Mouse (Mus musculus) spleen, embryonic (tissue): ENCODE results near the gene Enkd1.

Experiments used
- CTCF ChIA-PET: fragments of 350-600 bp; sonication (Branson Sonifier 250); formaldehyde crosslinking; loops from one replicate; lab custom pipeline; 2022; lab: Charles Lee

The Enkd1 gene

GRCm38 (mm10) chr8:105707498-105708403 lies at the start of gene Enkd1, which contains the start of gene 4933405L10Rik:
Gene Enkd1, minus strand, starts transcription at chr8:105708210.
Gene 4933405L10Rik, plus strand, starts transcription at chr8:105707655.
- CTCF ChIA-PET, result interaction anchor here (0.7 kb wide), 1 partner anchor 30 kb away, joined by 3 read pairs; no protein-coding TSS in a partner anchor

GRCm38 (mm10) chr8:105754688-105755087 lies 46.7 kb upstream of the Enkd1 start:
- CTCF ChIA-PET, result no interaction called here

- CTCF ChIA-PET, result no interaction called here
Measured at GRCm38 (mm10) chr8:105753916-105754315, 45.9 kb upstream of the Enkd1 start.

- CTCF ChIA-PET, result no interaction called here
Measured at GRCm38 (mm10) chr8:105750606-105751005, 42.6 kb upstream of the Enkd1 start.

GRCm38 (mm10) chr8:105743301-105743700 lies 35.3 kb upstream of the Enkd1 start:
- CTCF ChIA-PET, result no interaction called here

GRCm38 (mm10) chr8:105739216-105739615 lies 31.2 kb upstream of the Enkd1 start:
- CTCF ChIA-PET, result no interaction called here

- CTCF ChIA-PET, result interaction anchor here (0.5 kb wide), 1 partner anchor 35 kb away, joined by 3 read pairs; no protein-coding TSS in a partner anchor
Measured at GRCm38 (mm10) chr8:105732186-105732585, 24.2 kb upstream of the Enkd1 start.

- CTCF ChIA-PET, result no interaction called here
Measured at GRCm38 (mm10) chr8:105727397-105728124, 19.6 kb upstream of the Enkd1 start.

- CTCF ChIA-PET, result no interaction called here
Measured at GRCm38 (mm10) chr8:105725726-105726125, 17.7 kb upstream of the Enkd1 start.

- CTCF ChIA-PET, result no interaction called here
Measured at GRCm38 (mm10) chr8:105722861-105723260, 14.9 kb upstream of the Enkd1 start.

- CTCF ChIA-PET, result no interaction called here
Measured at GRCm38 (mm10) chr8:105719637-105720036, 11.6 kb upstream of the Enkd1 start.

- CTCF ChIA-PET, result no interaction called here
Measured at GRCm38 (mm10) chr8:105716302-105716945, 8.4 kb upstream of the Enkd1 start.

GRCm38 (mm10) chr8:105715042-105715441 lies 7.0 kb upstream of the Enkd1 start:
- CTCF ChIA-PET, result interaction anchor here (0.6 to 0.7 kb wide), 2 partner anchors 101 to 117 kb away, joined by 3 read pairs; no protein-coding TSS in a partner anchor

GRCm38 (mm10) chr8:105714139-105714538 lies 6.1 kb upstream of the Enkd1 start:
- CTCF ChIA-PET, result interaction anchor here (0.7 to 1.1 kb wide), 5 partner anchors 21 to 218 kb away, joined by 3 to 12 read pairs (median 3); no protein-coding TSS in a partner anchor

- CTCF ChIA-PET, result interaction anchor here (0.6 kb wide), 1 partner anchor 105 kb away, joined by 3 read pairs; no protein-coding TSS in a partner anchor
Measured at GRCm38 (mm10) chr8:105712286-105712685, 4.3 kb upstream of the Enkd1 start.

- CTCF ChIA-PET, result no interaction called here
Measured at GRCm38 (mm10) chr8:105709317-105709716, 1.3 kb upstream of the Enkd1 start.

GRCm38 (mm10) chr8:105708675-105709074 lies 665 bp upstream of the Enkd1 start:
- CTCF ChIA-PET, result interaction anchor here (0.7 kb wide), 1 partner anchor 30 kb away, joined by 3 read pairs; no protein-coding TSS in a partner anchor

GRCm38 (mm10) chr8:105706426-105706825 lies 1.6 kb downstream of the Enkd1 start:
- CTCF ChIA-PET, result no interaction called here

- CTCF ChIA-PET, result interaction anchor here (0.6 to 0.7 kb wide), 4 partner anchors 60 to 212 kb away, joined by 3 to 8 read pairs (median 6); no protein-coding TSS in a partner anchor
Measured at GRCm38 (mm10) chr8:105704955-105705354, 3.1 kb downstream of the Enkd1 start.

- CTCF ChIA-PET, result interaction anchor here (0.6 to 0.7 kb wide), 2 partner anchors 102 to 145 kb away, joined by 3 to 5 read pairs; no protein-coding TSS in a partner anchor
Measured at GRCm38 (mm10) chr8:105704146-105704812, 3.7 kb downstream of the Enkd1 start.
